Mouse (Mus musculus) testis, postnatal 14 days (tissue): ENCODE data around the gene Kif23.
A peak's percentile ranks its signal among the peaks of the same experiment; 100 is the strongest.

Experiments used
- DNase-seq: peaks from one replicate; pipeline ENCODE4 v3.0.0; 2021; ENCODE audit warnings: low spot score

The Kif23 gene

DNA sequence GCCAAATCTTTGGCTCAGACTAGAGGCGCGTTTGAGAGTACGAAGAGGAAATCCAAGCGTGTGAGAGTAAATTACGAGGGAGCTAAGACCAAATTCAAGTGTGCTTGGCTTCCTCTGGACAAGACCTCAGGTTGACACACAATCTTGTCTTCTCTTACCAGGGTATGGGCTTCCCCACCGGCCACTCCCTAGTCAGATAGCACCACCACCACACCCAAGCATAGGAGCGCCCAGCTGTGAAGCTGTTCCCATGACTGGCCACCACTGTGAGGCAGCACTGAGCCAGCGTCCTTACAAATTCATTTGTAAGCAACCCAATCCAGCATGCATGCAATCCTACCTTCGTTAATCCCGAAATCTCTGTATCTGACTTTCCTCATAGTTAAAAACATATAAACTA is 39.7 kb downstream of the Kif23 start:
- no peak for DNase-seq

DNA sequence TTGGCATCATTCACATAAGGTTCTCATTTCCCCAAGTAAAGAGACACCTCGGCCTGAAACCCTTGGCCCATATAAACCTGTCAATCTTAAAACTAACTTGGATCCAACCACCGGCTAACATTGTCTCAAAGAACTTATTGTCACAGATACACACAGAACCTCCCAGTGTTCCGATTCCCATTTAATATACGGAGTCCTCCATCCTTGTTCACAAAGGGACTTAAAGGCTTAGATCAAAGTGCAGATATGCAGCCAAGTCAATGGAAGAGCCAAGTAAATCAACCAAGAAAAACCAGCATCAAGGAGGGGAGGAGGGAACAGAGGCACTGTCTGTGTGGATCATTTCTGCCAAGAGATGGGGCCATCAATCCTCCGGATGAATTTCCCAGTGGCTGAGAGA is 41.0 kb downstream of the Kif23 start:
- DNase-seq: no peak

- no peak for DNase-seq
These were observed 42.4 kb downstream of the Kif23 start for GRCm38 (mm10) chr9:61904201-61904600.

GRCm38 (mm10) chr9:61902445-61902844 is 44.1 kb downstream of the Kif23 start:
- no peak for DNase-seq

GRCm38 (mm10) chr9:61901574-61901973 is 45.0 kb downstream of the Kif23 start:
- DNase-seq: no peak

GRCm38 (mm10) chr9:61899804-61900203 is 46.8 kb downstream of the Kif23 start:
- peak; percentile 68 for DNase-seq

- peak; percentile 72 for DNase-seq
These were observed 48.2 kb downstream of the Kif23 start for GRCm38 (mm10) chr9:61898401-61898800.

DNA sequence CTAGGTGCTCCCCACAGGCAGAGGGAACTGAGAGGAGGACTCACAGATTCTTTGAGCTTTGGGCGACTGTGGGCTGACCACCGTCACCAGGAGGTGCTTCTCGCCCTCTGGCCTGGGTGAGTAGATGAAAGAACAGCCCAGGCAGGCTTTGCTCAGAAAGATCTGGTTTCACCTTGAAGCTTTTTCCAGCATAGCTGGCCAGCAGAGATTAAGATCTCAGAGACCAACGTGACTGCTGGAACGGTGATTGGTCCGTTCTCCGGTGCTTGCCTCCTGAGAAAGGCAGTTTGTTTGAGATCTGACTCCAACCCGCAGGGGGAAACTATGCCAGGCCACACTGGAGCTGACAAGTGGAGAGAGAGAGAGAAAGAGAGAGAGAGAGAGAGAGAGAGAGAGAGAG is 51.6 kb downstream of the Kif23 start:
- DNase-seq: no peak

GRCm38 (mm10) chr9:61889855-61890254 is 56.7 kb downstream of the Kif23 start:
- DNase-seq: no peak

GRCm38 (mm10) chr9:61887661-61888379 is 58.8 kb downstream of the Kif23 start:
- DNase-seq: no peak

- no peak for DNase-seq
These were observed 60.6 kb downstream of the Kif23 start for GRCm38 (mm10) chr9:61885964-61886363.

GRCm38 (mm10) chr9:61884936-61885335 is 61.6 kb downstream of the Kif23 start:
- DNase-seq: no peak

- DNase-seq: no peak
These were observed 62.2 kb downstream of the Kif23 start for GRCm38 (mm10) chr9:61884375-61884774.

DNA sequence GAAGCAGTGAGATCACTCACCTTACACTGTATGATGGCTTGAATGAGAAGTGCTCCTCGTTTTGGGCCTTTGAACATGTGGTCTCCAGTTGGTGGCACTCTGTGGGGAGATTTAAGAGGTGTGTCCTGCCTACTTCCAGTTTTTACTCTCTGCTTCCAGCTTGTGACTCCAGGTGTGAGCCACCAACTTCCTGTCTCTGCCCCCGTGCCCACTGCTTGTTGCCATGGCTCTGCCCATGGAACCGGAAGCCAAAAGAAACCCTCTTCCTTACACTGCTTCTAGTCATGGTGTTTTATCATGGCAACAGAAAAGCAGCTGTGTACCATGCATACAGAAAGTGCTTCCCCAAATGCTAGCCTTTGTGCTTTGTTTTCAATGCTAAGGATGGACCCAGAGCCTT is 64.4 kb downstream of the Kif23 start:
- DNase-seq: no peak

- DNase-seq: peak; percentile 25
These were observed 67.7 kb downstream of the Kif23 start for GRCm38 (mm10) chr9:61878889-61879288.

DNA sequence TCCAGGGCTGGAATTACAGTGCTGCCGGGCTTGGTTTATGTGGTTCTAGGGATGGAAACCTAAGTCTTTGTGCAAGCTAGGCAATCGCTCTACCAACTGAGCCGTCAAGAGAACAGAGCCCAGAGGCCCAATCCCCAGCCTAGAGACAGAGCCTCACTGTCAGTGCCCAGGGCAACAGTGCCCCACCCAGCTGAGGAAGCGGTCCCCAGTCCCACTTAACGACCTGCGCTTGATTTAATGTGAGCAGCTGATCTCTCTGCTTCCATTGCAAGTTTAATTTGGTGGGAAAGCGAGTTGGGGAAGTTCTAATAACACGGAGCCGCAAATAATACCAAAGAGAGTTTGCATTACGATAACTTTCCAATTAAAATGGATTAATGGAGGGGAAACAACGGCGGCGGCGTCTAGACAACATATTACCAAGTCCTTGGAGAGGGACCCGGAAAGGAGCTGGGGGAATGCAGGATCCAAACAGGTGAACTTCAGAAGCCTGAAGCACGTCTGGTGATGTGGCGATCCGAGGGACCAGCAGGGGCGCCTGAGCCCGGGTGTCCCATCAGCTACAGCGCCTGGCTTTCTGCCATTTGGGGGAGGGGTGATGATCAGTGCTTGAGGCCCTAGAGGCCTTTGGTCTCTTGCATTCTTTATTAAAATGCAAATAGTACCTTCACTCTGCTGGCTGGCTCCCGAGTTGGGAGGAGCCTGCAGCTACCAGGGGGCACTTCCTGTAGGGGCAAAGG is 69.0 kb downstream of the Kif23 start:
- no peak for DNase-seq

- no peak for DNase-seq
These were observed 73.2 kb downstream of the Kif23 start for GRCm38 (mm10) chr9:61873325-61873724.

GRCm38 (mm10) chr9:61872246-61872941 is 74.2 kb downstream of the Kif23 start:
- no peak for DNase-seq

- no peak for DNase-seq
These were observed 74.7 kb downstream of the Kif23 start for GRCm38 (mm10) chr9:61871839-61872238.

GRCm38 (mm10) chr9:61867659-61868058 is 78.9 kb downstream of the Kif23 start:
- DNase-seq: no peak
